17 mouse cellular contexts compared by ENCODE assay signal in genomic region chr14:24525677-24526415, GRCm38 (mm10). TPM values are rescaled to one million over a fixed set of nuclear protein-coding genes. Genes with fewer than 3 reads are reported as not detected.
DNase-seq lines count a peak whose midpoint lies in the region; ATAC-seq and TF ChIP-seq lines count a peak whose summit lies in the region.
"Had no signal": no experiment of that assay in that cellular context is flagged by ENCODE, and none has a peak within 500 bp of the region (broad histone marks: within the 10 kb centered on the region; RNA-seq: fewer than 3 reads in every experiment).

No protein-coding gene starts in this region.

- H3K4me2 ChIP-seq in forebrain, embryonic 16.5 days (ENCODE audit: low read length): peak overlapping the region; percentile 12; the same call in 1 of the 2 replicates
- H3K4me2 ChIP-seq in neural tube, embryonic 15.5 days: no peak overlapping the region
- H3K4me2 ChIP-seq: heart, embryonic 11.5 days; limb, embryonic 15.5 days; neural tube, embryonic 12.5 days had no signal

- no peak for TF ChIP-seq POLR2A in lung, adult 2 months (IDR thresholded peaks at IDR 0.05; ENCODE audit: borderline replicate concordance, extremely low read depth, low read depth, low read length)

- peak; percentile 11 for DNase-seq in kidney, adult 11 months
- no peak for DNase-seq in kidney, postnatal 14 days
- DNase-seq in lung, postnatal 36 days: peak; percentile 50
- no peak for DNase-seq in lung, adult 2 months
- DNase-seq in gastrocnemius, postnatal 10 days: no peak
- no peak for DNase-seq in right cerebral cortex, postnatal 36 days (ENCODE audit: low spot score in 2 of 2)
- DNase-seq: adrenal gland, adult 2 months; cerebellum, adult 9-10 months; gastrocnemius, postnatal 25 days; heart, postnatal 4 days; retina, postnatal 1 day; thymus, postnatal 36 days had no signal

- ATAC-seq in forebrain, embryonic 16.5 days: peak; percentile 81
- ATAC-seq in neural tube, embryonic 15.5 days (ENCODE audit: low FRiP score): no peak

- 67% methylated on average over 10 of the region's 10 CpGs for WGBS in lung, adult 2 months
- 7% methylated on average over 10 of the region's 10 CpGs for WGBS in forebrain, embryonic 16.5 days
- 43% methylated on average over 10 of the region's 10 CpGs for WGBS in neural tube, embryonic 15.5 days

- H3K9ac ChIP-seq in forebrain, embryonic 16.5 days (replicated peaks; ENCODE audit: low read depth, low read length): no peak overlapping the region
- H3K9ac ChIP-seq in neural tube, embryonic 15.5 days (replicated peaks): no peak overlapping the region
- H3K9ac ChIP-seq: limb, embryonic 15.5 days; neural tube, embryonic 12.5 days had no signal

- no peak overlapping the region for H3K4me3 ChIP-seq in lung, adult 2 months (replicated peaks; ENCODE audit: extremely low read depth, low read depth, low read length)
- no peak overlapping the region for H3K4me3 ChIP-seq in forebrain, embryonic 16.5 days (replicated peaks; ENCODE audit: low read length)
- no peak overlapping the region for H3K4me3 ChIP-seq in neural tube, embryonic 15.5 days (replicated peaks)
- H3K4me3 ChIP-seq: limb, embryonic 15.5 days; neural tube, embryonic 12.5 days had no signal

- no peak for TF ChIP-seq CTCF in lung, adult 2 months (IDR thresholded peaks at IDR 0.05; ENCODE audit: insufficient read depth, low read length)

- no peaks in the 10 kb centered on the region for H3K4me1 ChIP-seq in lung, adult 2 months (ENCODE audit: control insufficient read depth, insufficient read depth, low read length)
- peaks cover 32% of the 10 kb centered on the region for H3K4me1 ChIP-seq in forebrain, embryonic 16.5 days (replicated peaks; ENCODE audit: control insufficient read depth, insufficient read depth, low read length)
- H3K4me1 ChIP-seq in neural tube, embryonic 15.5 days: peaks cover 34% of the 10 kb centered on the region

- no peaks in the 10 kb centered on the region for H3K27me3 ChIP-seq in forebrain, embryonic 16.5 days (replicated peaks; ENCODE audit: control insufficient read depth, insufficient read depth, low read length)
- H3K27me3 ChIP-seq in neural tube, embryonic 15.5 days (replicated peaks): no peaks in the 10 kb centered on the region
- H3K27me3 ChIP-seq: limb, embryonic 15.5 days; neural tube, embryonic 12.5 days had no signal

- H3K9me3 ChIP-seq in forebrain, embryonic 16.5 days (ENCODE audit: control insufficient read depth, low read length): no peaks in the 10 kb centered on the region
- H3K9me3 ChIP-seq in neural tube, embryonic 15.5 days (replicated peaks): no peaks in the 10 kb centered on the region
- H3K9me3 ChIP-seq: limb, embryonic 15.5 days; neural tube, embryonic 12.5 days had no signal

- H3K36me3 ChIP-seq in forebrain, embryonic 16.5 days (ENCODE audit: control insufficient read depth, insufficient read depth): no peaks in the 10 kb centered on the region
- no peaks in the 10 kb centered on the region for H3K36me3 ChIP-seq in neural tube, embryonic 15.5 days
- H3K36me3 ChIP-seq: limb, embryonic 15.5 days; neural tube, embryonic 12.5 days had no signal

- H3K27ac ChIP-seq in forebrain, embryonic 16.5 days (ENCODE audit: low read length): peak overlapping the region; percentile 92
- H3K27ac ChIP-seq in neural tube, embryonic 15.5 days (replicated peaks): peak overlapping the region; percentile 58
- H3K27ac ChIP-seq: limb, embryonic 15.5 days; neural tube, embryonic 12.5 days had no signal

RNA-seq across cellular contexts. Expression of gene Rps24, which starts 38.9 kb away (rescaled TPM):
- 412 and 545 TPM in 2 replicates for polyA plus RNA-seq in lung, adult 2 months (2012; rRNA removed)
- polyA plus RNA-seq in forebrain, embryonic 16.5 days (2015; fragmentation: Nextera tagmentation; extraction: Ambion mirVana): 482 and 530 TPM in 2 replicates
- polyA plus RNA-seq in neural tube, embryonic 15.5 days (2015; fragmentation: Nextera tagmentation; extraction: Ambion mirVana): 573 and 590 TPM in 2 replicates
- 1,000 to 10,000 TPM; 1,158 to 1,240 TPM for total RNA-seq in gastrocnemius, postnatal 10 days (2021)

RNA-seq across cellular contexts. Expression of gene Polr3a, which starts 39.0 kb away (rescaled TPM):
- polyA plus RNA-seq in lung, adult 2 months (2012; rRNA removed): 5.5 and 7.4 TPM in 2 replicates
- polyA plus RNA-seq in forebrain, embryonic 16.5 days (2015; fragmentation: Nextera tagmentation; extraction: Ambion mirVana): 20.8 and 23.8 TPM in 2 replicates
- polyA plus RNA-seq in neural tube, embryonic 15.5 days (2015; fragmentation: Nextera tagmentation; extraction: Ambion mirVana): 16.2 and 17.5 TPM in 2 replicates
- 10 to 100 TPM in 1 of 2 experiments, 1 to 10 TPM in 1; 8.8 to 12.9 TPM for total RNA-seq in gastrocnemius, postnatal 10 days (2021)

Comparison
In these comparisons a context has a peak if more than half of its experiments do, and no peak if none do; other contexts are left out.
1. DNase-seq: peak in kidney, adult 11 months (single experiment) and lung, postnatal 36 days (single experiment); none in kidney, postnatal 14 days (single experiment), lung, adult 2 months (single experiment), gastrocnemius, postnatal 10 days (single experiment) and right cerebral cortex, postnatal 36 days (0 of 2).